Mouse (Mus musculus): ENCODE measurements around the gene Zfp260. TPM values are rescaled to one million over a fixed set of nuclear protein-coding genes. Genes with fewer than 3 reads are reported as not detected.

Gene Zfp260
- polyA plus RNA-seq (2012; rRNA removed), result 11.4 and 17.6 TPM in 2 replicates

DNA sequence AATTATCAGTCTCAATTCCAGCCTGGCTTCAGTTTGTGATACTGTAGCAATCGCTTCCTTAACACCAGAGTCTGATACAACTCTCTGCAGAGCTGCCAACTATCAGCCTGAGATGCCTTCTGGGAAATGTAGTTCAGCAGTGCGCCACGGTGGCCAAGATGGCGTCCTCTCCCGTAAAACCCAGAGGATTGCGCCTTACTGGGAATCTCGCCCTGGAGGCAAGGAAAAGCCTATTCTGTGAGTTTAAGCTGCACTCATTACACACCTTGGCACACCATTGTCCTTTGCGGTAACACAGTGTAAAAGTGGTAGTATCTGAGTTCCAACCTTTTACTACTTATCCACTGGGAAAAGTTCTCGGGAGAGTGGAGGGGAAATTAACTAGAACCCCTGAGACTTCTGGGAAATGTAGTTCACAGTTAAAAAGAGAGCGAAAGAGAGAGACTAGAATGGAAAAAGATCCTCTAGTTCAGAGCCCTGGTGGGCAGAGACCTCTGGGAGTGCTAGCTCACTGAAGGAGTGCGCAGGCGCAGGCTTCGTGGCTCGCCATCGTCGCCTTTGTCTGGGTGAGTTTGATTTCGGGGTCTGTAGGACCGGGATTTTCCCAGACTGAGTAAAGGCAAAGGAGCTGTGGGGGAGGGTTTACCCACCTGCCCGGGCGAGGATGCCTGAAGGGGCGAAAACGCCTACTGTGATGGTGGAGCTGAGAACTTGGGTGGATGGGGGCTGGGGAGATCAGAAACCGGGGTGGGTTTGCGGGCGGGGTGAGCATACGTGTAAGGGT is at the start of gene Zfp260:
TSS of gene Zfp260 (plus strand) at position 132 of the 784 bp plus-strand sequence.
- peak; percentile 86 for DNase-seq
- Histone ChIP-seq H3K4me3 (replicated peaks; ENCODE audit: extremely low read depth, low read depth, low read length) (peak within 1 kb of the TSS; percentile 95), H3K4me1 (ENCODE audit: control insufficient read depth, insufficient read depth, low read length) (peaks cover 7% of the 10 kb centered on the region; the same call in 1 of the 2 replicates)
- under 1% methylated on average over 26 of the region's 26 CpGs for WGBS
- TF ChIP-seq POLR2A (IDR thresholded peaks at IDR 0.05; ENCODE audit: borderline replicate concordance, extremely low read depth, low read depth, low read length) (peak; percentile 82; the same call in 1 of the 2 replicates), CTCF (IDR thresholded peaks at IDR 0.05; ENCODE audit: insufficient read depth, low read length) (no peak)

DNA sequence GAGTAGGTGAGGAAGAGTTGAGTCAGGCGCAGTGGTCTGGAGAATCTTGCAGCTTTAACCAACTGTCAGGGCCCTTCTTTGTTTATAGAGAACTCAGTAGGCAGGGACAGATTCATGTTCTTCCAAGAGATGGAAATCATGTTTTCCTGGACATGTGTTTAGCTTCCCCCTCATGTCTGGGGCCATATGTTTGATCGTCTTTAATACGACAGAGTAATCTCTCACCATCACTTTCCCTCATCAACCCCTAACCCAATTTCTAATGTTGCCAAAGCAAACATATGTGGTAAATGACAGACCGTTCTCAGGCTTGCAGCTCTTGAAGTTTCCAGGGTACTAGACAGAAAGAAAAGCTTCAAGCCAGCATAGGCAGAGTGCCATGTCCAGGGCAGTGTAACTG is 46.5 kb upstream of the Zfp260 start:
- Histone ChIP-seq H3K4me1 (ENCODE audit: control insufficient read depth, insufficient read depth, low read length) (no peaks in the 10 kb centered on the region; the same call in 1 of the 2 replicates), H3K4me3 (replicated peaks; ENCODE audit: extremely low read depth, low read depth, low read length) (no peak overlapping the region)
- DNase-seq, result no peak
- 69% methylated on average over 4 of the region's 4 CpGs for WGBS
- TF ChIP-seq POLR2A (IDR thresholded peaks at IDR 0.05; ENCODE audit: borderline replicate concordance, extremely low read depth, low read depth, low read length), result no peak
- TF ChIP-seq CTCF (IDR thresholded peaks at IDR 0.05; ENCODE audit: insufficient read depth, low read length), result no peak

GRCm38 (mm10) chr7:30050882-30051548 is 43.6 kb upstream of the Zfp260 start, which contains the start of gene Zfp14:
TSS of gene Zfp14 (minus strand) at chr7:30051380.
- H3K4me3 ChIP-seq (replicated peaks; ENCODE audit: extremely low read depth, low read depth, low read length), result peak within 1 kb of the TSS; percentile 95
- H3K4me1 ChIP-seq (ENCODE audit: control insufficient read depth, insufficient read depth, low read length), result no peaks in the 10 kb centered on the region; the same call in 1 of the 2 replicates
- TF ChIP-seq POLR2A (IDR thresholded peaks at IDR 0.05; ENCODE audit: borderline replicate concordance, extremely low read depth, low read depth, low read length) (peak; percentile 69; the same call in 1 of the 2 replicates), CTCF (IDR thresholded peaks at IDR 0.05; ENCODE audit: insufficient read depth, low read length) (no peak)
- WGBS, result under 1% methylated on average over 40 of the region's 40 CpGs
- DNase-seq, result peak; percentile 87

DNA sequence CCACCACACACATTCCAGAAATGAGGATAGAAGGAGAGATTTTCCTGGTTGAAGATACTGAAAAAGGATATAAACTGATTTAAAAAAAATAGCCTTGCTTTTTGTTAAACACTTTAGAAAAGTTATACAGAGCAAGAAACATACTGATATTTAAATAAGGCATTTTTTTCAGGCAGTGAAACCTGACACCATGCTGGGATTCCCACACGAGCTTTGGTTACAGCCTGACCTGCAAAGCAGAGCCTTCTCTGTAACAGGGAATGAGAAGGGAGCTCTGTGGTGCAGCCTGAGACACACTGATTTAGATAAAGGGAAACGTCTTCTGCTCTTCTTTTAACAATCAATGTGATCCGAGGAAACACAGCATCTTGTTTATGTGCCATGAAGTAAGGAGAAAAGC is 41.0 kb upstream of the Zfp260 start:
- no peak for TF ChIP-seq CTCF (IDR thresholded peaks at IDR 0.05; ENCODE audit: insufficient read depth, low read length)
- TF ChIP-seq POLR2A (IDR thresholded peaks at IDR 0.05; ENCODE audit: borderline replicate concordance, extremely low read depth, low read depth, low read length), result no peak
- Histone ChIP-seq H3K4me3 (replicated peaks; ENCODE audit: extremely low read depth, low read depth, low read length) (no peak overlapping the region), H3K4me1 (ENCODE audit: control insufficient read depth, insufficient read depth, low read length) (no peaks in the 10 kb centered on the region; the same call in 1 of the 2 replicates)
- no peak for DNase-seq
- 12% methylated on average over 3 of the region's 3 CpGs for WGBS

- WGBS, result 86% methylated on average over 6 of the region's 6 CpGs
- DNase-seq, result no peak
These were observed 34.2 kb upstream of the Zfp260 start for GRCm38 (mm10) chr7:30060341-30060740.

DNA sequence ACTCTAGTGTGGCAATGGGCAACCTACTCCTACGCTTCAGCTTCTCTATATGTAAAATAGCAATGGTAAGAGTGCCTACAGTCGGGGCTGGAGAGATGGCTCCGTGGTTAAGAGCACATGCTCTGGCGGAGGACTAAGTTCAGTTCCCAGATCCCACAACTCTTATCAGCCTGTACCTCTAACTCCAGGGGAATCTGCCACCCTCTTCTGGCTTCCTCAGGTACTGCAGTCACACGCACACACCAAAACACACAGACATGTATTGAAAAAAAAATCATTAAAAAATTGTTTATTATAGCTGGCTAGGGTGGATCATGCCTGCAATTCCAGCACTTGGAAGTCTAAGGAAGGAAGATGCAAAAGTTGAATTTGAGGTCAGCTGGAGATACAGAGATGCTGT is 32.1 kb upstream of the Zfp260 start:
- 89% methylated on average over 5 of the region's 5 CpGs for WGBS
- Histone ChIP-seq H3K4me3 (replicated peaks; ENCODE audit: extremely low read depth, low read depth, low read length) (no peak overlapping the region), H3K4me1 (ENCODE audit: control insufficient read depth, insufficient read depth, low read length) (no peaks in the 10 kb centered on the region)
- TF ChIP-seq CTCF (IDR thresholded peaks at IDR 0.05; ENCODE audit: insufficient read depth, low read length) (no peak), POLR2A (IDR thresholded peaks at IDR 0.05; ENCODE audit: borderline replicate concordance, extremely low read depth, low read depth, low read length) (no peak)
- DNase-seq, result peak; percentile 9

More at GRCm38 (mm10) chr7:30060341-30060740, 34.2 kb upstream of the Zfp260 start:
- Histone ChIP-seq H3K4me3 (replicated peaks; ENCODE audit: extremely low read depth, low read depth, low read length) (no peak overlapping the region), H3K4me1 (ENCODE audit: control insufficient read depth, insufficient read depth, low read length) (no peaks in the 10 kb centered on the region)
- no peak for TF ChIP-seq POLR2A (IDR thresholded peaks at IDR 0.05; ENCODE audit: borderline replicate concordance, extremely low read depth, low read depth, low read length)
- no peak for TF ChIP-seq CTCF (IDR thresholded peaks at IDR 0.05; ENCODE audit: insufficient read depth, low read length)

- no peak for DNase-seq
- Histone ChIP-seq H3K4me1 (ENCODE audit: control insufficient read depth, insufficient read depth, low read length) (no peaks in the 10 kb centered on the region), H3K4me3 (replicated peaks; ENCODE audit: extremely low read depth, low read depth, low read length) (no peak overlapping the region)
- no peak for TF ChIP-seq POLR2A (IDR thresholded peaks at IDR 0.05; ENCODE audit: borderline replicate concordance, extremely low read depth, low read depth, low read length)
- TF ChIP-seq CTCF (IDR thresholded peaks at IDR 0.05; ENCODE audit: insufficient read depth, low read length), result no peak
- WGBS, result 82% methylated on average over 5 of the region's 5 CpGs
These were observed 30.0 kb upstream of the Zfp260 start for GRCm38 (mm10) chr7:30064622-30065021.

DNA sequence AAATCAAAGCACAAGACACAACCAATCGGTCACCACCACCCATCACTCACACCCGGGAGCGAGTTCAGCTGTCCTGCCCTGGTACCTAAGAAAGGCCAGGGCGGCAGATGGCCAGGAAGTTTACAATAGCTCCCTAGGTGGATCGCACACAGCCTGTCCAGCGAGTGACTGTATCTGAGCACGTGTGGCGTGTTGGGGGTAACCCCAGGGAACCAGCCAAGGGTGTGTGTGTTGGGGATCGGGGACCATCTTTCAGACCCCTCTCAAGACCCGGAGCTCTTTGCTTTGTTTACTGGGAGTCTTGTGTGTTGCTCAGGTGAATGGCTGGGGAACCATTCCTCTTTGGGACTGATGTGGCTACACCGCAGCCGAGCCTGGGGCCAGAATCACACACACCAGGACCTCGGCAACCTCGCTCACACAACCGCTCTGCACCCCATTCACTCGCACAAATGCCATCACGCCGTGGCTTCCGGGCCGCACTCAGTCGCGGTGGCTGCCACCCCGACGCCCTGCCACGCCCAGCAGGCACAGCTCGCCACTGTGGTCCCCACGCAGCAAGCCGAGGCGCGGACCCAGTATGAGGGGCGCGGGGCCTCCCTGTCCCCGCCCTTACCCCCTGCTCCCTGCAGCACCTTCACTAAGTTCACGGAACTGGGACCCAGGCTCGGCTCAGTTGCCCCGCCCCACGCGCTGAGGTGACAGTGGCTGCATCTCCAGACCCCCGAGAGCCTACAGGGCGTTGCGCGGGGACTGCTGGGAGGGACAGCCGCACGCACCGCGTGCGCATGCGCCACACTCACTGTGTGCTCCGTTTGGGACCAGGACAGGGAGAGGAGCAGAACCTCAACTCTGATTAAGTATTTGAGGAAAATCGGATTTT is 22.2 kb upstream of the Zfp260 start, which contains the start of gene Zfp82:
TSS of gene Zfp82 (minus strand) at position 755 of the 883 bp plus-strand sequence.
- Histone ChIP-seq H3K4me1 (ENCODE audit: control insufficient read depth, insufficient read depth, low read length) (peaks cover 3% of the 10 kb centered on the region; the same call in 1 of the 2 replicates), H3K4me3 (replicated peaks; ENCODE audit: extremely low read depth, low read depth, low read length) (peak within 1 kb of the TSS; percentile 93)
- peak; percentile 74 for DNase-seq
- WGBS, result under 1% methylated on average over 50 of the region's 50 CpGs
- TF ChIP-seq CTCF (IDR thresholded peaks at IDR 0.05; ENCODE audit: insufficient read depth, low read length), result no peak
- peak; percentile 53; the same call in 1 of the 2 replicates for TF ChIP-seq POLR2A (IDR thresholded peaks at IDR 0.05; ENCODE audit: borderline replicate concordance, extremely low read depth, low read depth, low read length)

All from lung, adult 2 months (tissue).